Mouse (Mus musculus): ENCODE measurements around the gene Rgl1.

Gene Rgl1

GRCm38 (mm10) chr1:152612535-152613157 lies 153.5 kb downstream of the Rgl1 start:
- peak; percentile 93 for DNase-seq

GRCm38 (mm10) chr1:152609547-152609946 lies 156.6 kb downstream of the Rgl1 start:
- DNase-seq, result peak; percentile 63

GRCm38 (mm10) chr1:152609006-152609405 lies 157.1 kb downstream of the Rgl1 start:
- DNase-seq, result no peak

- peak; percentile 67 for DNase-seq
Observed at GRCm38 (mm10) chr1:152607765-152608164, 158.4 kb downstream of the Rgl1 start.

- no peak for DNase-seq
Observed at GRCm38 (mm10) chr1:152606727-152607126, 159.4 kb downstream of the Rgl1 start.

GRCm38 (mm10) chr1:152605895-152606625 lies 160.1 kb downstream of the Rgl1 start:
- no peak for DNase-seq

- no peak for DNase-seq
Observed at GRCm38 (mm10) chr1:152604147-152604546, 162.0 kb downstream of the Rgl1 start.

- no peak for DNase-seq
Observed at GRCm38 (mm10) chr1:152603628-152604027, 162.5 kb downstream of the Rgl1 start.

GRCm38 (mm10) chr1:152600494-152600893 lies 165.7 kb downstream of the Rgl1 start:
- DNase-seq, result no peak

GRCm38 (mm10) chr1:152599347-152599746 lies 166.8 kb downstream of the Rgl1 start:
- DNase-seq, result peak; percentile 65

GRCm38 (mm10) chr1:152594690-152595089 lies 171.5 kb downstream of the Rgl1 start:
- no peak for DNase-seq

- DNase-seq, result no peak
Observed at GRCm38 (mm10) chr1:152593831-152594549, 172.2 kb downstream of the Rgl1 start.

GRCm38 (mm10) chr1:152593382-152593781 lies 172.8 kb downstream of the Rgl1 start:
- no peak for DNase-seq

- no peak for DNase-seq
Observed at GRCm38 (mm10) chr1:152592609-152593008, 173.5 kb downstream of the Rgl1 start.

GRCm38 (mm10) chr1:152591746-152592498 lies 174.2 kb downstream of the Rgl1 start:
- no peak for DNase-seq

- no peak for DNase-seq
Observed at GRCm38 (mm10) chr1:152590321-152590720, 175.8 kb downstream of the Rgl1 start.

GRCm38 (mm10) chr1:152589331-152589935 lies 176.7 kb downstream of the Rgl1 start:
- peak; percentile 77 for DNase-seq

- no peak for DNase-seq
Observed at GRCm38 (mm10) chr1:152587431-152587830, 178.7 kb downstream of the Rgl1 start.

- DNase-seq, result no peak
Observed at GRCm38 (mm10) chr1:152585385-152585984, 180.7 kb downstream of the Rgl1 start.

- no peak for DNase-seq
Observed at GRCm38 (mm10) chr1:152584933-152585332, 181.2 kb downstream of the Rgl1 start.

- DNase-seq, result no peak
Observed at GRCm38 (mm10) chr1:152581127-152581905, 184.8 kb downstream of the Rgl1 start.
